Mouse (Mus musculus): ENCODE data around the gene Bhlha15. TPM values are rescaled to one million over a fixed set of nuclear protein-coding genes. Genes with fewer than 3 reads are reported as not detected.
A peak's percentile ranks its signal among the peaks of the same experiment; 100 is the strongest.

Bhlha15 gene
- total RNA-seq (2021), result under 1 TPM in 1 of 2 experiments, not detected in 1; 0.07 TPM
- long read RNA-seq, experiment 1, result 0 reads
- long read RNA-seq, experiment 2, partial matches to known transcripts, result 0 of 1 reads
- long read RNA-seq, experiment 2, other reads (novel, unspliced or antisense), result 0 of 1 reads

- peak in 1 of 2 experiments; percentile 41 for DNase-seq
These were observed at the start of gene Bhlha15 for GRCm38 (mm10) chr5:144189950-144190583. TSS of gene Bhlha15 (plus strand) at chr5:144190286.

GRCm38 (mm10) chr5:144143531-144143930 lies 46.6 kb upstream of the Bhlha15 start:
- DNase-seq, result no peak

GRCm38 (mm10) chr5:144146898-144147297 lies 43.2 kb upstream of the Bhlha15 start:
- DNase-seq, result no peak

GRCm38 (mm10) chr5:144149530-144149929 lies 40.6 kb upstream of the Bhlha15 start:
- no peak for DNase-seq

- DNase-seq, result no peak
These were observed 38.8 kb upstream of the Bhlha15 start for GRCm38 (mm10) chr5:144151270-144151669.

GRCm38 (mm10) chr5:144154528-144154927 lies 35.6 kb upstream of the Bhlha15 start:
- peak; percentile 64 to 86 for DNase-seq

GRCm38 (mm10) chr5:144158604-144159003 lies 31.5 kb upstream of the Bhlha15 start:
- peak; percentile 86 to 90 for DNase-seq

- DNase-seq, result no peak
These were observed 30.9 kb upstream of the Bhlha15 start for GRCm38 (mm10) chr5:144159137-144159536.

GRCm38 (mm10) chr5:144162080-144162812 lies 27.8 kb upstream of the Bhlha15 start:
- DNase-seq, result no peak

GRCm38 (mm10) chr5:144162813-144163517 lies 27.1 kb upstream of the Bhlha15 start:
- no peak for DNase-seq

- no peak for DNase-seq
These were observed 24.3 kb upstream of the Bhlha15 start for GRCm38 (mm10) chr5:144165756-144166155.

- DNase-seq, result no peak
These were observed 20.7 kb upstream of the Bhlha15 start for GRCm38 (mm10) chr5:144169275-144169975.

GRCm38 (mm10) chr5:144173648-144174047 lies 16.4 kb upstream of the Bhlha15 start:
- DNase-seq, result no peak

- DNase-seq, result no peak
These were observed 11.9 kb upstream of the Bhlha15 start for GRCm38 (mm10) chr5:144178216-144178615.

- DNase-seq, result peak in 1 of 2 experiments; percentile 42
These were observed 8.8 kb upstream of the Bhlha15 start for GRCm38 (mm10) chr5:144181249-144181648.

- DNase-seq, result no peak
These were observed 7.4 kb upstream of the Bhlha15 start for GRCm38 (mm10) chr5:144182542-144183247.

GRCm38 (mm10) chr5:144183248-144183559 lies 6.9 kb upstream of the Bhlha15 start:
- no peak for DNase-seq

GRCm38 (mm10) chr5:144183647-144184335 lies 6.3 kb upstream of the Bhlha15 start:
- DNase-seq, result no peak

GRCm38 (mm10) chr5:144184350-144185045 lies 5.6 kb upstream of the Bhlha15 start:
- no peak for DNase-seq

GRCm38 (mm10) chr5:144188422-144188821 lies 1.7 kb upstream of the Bhlha15 start:
- DNase-seq, result no peak

Measured in heart, adult 18-20 months (tissue).